Mouse (Mus musculus): ENCODE data around the gene Me1.

DNA sequence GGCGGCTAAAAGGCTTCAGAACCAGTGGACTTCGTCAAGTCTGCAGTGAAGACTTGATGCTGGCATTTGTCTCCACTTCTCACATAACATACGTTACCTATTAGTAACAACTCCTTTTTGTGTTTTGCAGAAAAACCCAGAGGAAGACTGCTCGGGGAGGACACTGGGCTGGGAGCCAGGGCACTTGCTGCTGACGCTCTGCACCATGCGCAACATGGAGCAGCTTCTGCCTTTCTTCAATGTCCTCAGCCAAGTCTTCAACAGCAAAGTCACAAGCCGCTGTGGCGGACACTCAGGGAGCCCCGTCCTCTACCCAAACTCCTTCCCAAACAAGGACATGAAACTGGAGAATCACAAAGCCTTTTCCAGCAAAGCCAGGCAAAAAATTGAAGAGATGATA is 141.9 kb downstream of the Me1 start:
- no peak for TF ChIP-seq TCF12 (IDR thresholded peaks at IDR 0.05; ENCODE audit: insufficient read depth, poor library complexity, severe bottlenecking)
- TF ChIP-seq SRF (IDR thresholded peaks at IDR 0.05; ENCODE audit: control insufficient read depth, insufficient read length, low read depth): no peak
- no peak for TF ChIP-seq TCF3 (IDR thresholded peaks at IDR 0.05; ENCODE audit: insufficient read length, low read depth)
- no peak for TF ChIP-seq POLR2A (IDR thresholded peaks at IDR 0.05; ENCODE audit: insufficient read length, low read depth)
- TF ChIP-seq CEBPB (IDR thresholded peaks at IDR 0.05; ENCODE audit: insufficient read depth, poor library complexity, severe bottlenecking): no peak
- TF ChIP-seq POLR2AphosphoS2 (IDR thresholded peaks at IDR 0.05; ENCODE audit: insufficient read length, low read depth): no peak
- no peak for TF ChIP-seq REST (IDR thresholded peaks at IDR 0.05; ENCODE audit: insufficient read depth, insufficient read length)
- TF ChIP-seq E2F4 (IDR thresholded peaks at IDR 0.05; ENCODE audit: insufficient read depth): no peak
- TF ChIP-seq MAX (IDR thresholded peaks at IDR 0.05; ENCODE audit: low read depth): no peak
- TF ChIP-seq MYOG (IDR thresholded peaks at IDR 0.05; ENCODE audit: control insufficient read depth in 1 of 3, insufficient read depth in 1 of 3, insufficient read length in 2 of 3, low read depth in 2 of 3): no peak
- TF ChIP-seq MYOD1 (IDR thresholded peaks at IDR 0.05; ENCODE audit: control insufficient read depth in 1 of 3, insufficient read length in 2 of 3, low read depth in 2 of 3): no peak
- TF ChIP-seq USF1 (IDR thresholded peaks at IDR 0.05; ENCODE audit: low read depth): no peak

Data from myocyte (in vitro differentiated cells).